Mouse (Mus musculus): Measurements from ENCODE around the gene Chn2.

Gene Chn2

DNA sequence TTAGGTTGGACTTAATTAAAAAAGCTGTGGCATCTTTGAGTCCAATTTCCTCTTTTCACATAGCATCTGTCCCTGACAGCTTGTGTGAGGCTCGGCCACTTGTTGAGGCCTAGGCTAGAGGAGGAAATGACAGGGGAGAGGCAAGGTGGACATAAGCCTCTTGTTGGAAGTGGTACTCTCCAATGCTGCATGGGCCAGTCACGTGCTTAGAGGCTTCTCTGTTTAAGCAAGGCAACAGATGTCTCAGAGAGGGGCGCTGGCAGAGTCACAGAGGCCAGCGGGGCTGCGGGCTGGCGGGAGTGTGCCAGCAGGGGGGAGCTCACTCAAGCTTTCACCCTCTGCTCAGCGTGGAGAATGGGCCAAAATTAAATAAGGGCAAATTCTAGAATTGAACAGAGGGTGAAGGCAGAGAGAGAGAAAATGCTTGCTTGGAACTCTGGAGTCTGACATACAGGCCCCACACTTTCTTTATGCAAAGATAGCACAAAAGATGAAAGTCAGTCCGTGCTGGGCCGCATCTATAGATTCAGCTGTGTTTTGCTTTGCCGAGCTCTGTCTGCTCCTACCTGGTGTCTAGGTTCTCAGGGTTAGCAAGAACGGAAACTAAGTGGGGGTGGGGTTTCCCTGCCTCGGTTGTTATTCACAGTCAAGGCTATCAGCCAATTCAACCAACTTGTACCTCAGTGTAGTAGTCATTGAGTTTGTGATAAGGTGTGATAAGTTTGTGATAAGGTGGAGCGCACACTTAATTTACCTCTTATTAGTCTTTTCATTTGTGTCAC lies 80.7 kb downstream of the Chn2 start:
- DNase-seq: no peak

DNA sequence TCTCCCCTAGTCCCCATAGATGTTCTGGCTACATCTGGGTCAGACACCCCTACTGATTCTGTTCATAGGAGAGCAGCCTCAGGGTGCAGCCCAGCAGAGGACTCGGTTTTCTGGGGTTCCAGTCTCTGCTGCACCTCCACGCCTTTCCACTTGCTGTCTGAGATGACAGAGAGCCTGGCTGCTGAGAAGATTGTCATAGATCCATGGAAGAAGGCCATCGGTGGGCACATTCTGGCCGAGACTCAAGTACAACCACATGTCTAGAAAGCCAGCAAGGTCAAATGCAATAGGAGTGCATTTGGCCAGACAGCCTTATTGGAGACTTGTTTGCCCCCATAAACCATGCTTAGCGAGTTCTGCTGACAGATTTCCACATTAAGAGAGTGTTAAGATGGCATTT lies 81.5 kb downstream of the Chn2 start:
- no peak for DNase-seq

DNA sequence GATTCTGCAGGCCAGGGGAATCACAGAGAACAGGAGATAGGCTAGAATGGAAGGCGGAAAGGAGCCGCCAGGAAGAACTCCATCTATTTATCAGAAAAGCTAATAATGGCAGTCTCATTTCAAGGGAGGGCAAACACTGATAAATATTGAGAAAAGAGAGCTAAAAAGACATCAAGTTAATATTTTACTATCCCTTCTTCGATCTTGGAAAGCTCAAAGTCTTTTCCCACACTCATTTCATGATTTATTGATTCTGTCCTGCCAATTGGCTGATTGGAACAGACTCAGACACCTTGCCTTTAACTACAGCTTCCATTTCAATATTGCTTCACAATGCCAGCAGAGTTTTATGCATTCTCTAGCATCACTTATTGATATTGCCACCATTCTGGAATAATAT lies 85.2 kb downstream of the Chn2 start:
- DNase-seq: no peak

DNA sequence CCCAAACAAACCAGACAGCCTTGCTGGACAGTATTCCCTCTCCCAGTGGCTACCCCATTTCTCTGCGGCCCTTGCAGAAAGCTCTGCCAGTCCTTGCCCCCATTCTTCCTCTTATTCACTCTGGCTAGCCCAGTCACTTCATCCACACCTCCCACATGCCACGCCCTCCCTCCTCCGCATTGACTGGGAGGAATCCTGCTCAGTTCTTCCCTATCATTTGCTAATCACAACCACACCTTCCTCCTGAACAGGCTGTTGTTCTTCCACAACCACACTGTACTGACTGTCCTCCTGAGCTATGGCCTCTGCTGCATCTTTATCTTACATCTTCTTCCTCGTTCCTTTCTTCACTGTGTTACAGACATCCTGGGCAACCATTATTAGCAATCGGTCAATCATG lies 86.2 kb downstream of the Chn2 start:
- no peak for DNase-seq

DNA sequence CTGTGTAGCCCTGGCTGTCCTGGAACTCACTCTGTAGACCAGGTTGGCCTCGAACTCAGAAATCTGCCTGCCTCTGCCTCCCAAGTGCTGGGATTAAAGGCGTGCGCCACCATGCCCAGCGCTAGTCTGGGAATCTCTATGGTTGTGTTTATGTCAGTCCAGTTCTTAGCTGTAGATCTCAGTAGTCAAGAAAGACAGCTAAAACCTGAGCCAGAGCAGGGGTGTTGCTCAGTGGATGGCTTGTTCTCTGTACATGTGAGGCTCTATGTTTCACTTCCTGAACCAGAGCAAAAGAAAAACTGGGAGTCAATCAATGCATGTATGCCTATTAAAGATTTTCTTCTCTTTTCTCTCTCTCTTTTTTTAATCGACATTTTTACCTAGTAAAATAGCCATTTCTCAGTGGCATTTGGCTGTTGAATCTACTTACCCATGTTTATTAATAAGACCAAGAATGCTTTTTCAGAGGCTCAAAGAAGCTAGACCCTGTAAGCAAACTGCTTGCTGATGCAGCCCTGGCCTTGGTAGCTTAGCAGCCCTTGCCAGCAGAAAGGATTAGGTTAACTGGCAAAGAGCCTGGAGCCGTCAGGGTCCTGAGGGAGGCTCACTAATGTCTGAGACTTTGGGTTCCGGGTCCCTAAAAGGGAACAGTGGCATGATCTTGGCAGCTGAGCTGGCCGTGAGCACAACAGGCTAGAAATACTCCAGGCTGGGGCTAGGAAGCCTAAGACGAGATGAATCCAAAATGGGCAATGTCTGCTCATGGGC lies 87.1 kb downstream of the Chn2 start:
- no peak for DNase-seq

DNA sequence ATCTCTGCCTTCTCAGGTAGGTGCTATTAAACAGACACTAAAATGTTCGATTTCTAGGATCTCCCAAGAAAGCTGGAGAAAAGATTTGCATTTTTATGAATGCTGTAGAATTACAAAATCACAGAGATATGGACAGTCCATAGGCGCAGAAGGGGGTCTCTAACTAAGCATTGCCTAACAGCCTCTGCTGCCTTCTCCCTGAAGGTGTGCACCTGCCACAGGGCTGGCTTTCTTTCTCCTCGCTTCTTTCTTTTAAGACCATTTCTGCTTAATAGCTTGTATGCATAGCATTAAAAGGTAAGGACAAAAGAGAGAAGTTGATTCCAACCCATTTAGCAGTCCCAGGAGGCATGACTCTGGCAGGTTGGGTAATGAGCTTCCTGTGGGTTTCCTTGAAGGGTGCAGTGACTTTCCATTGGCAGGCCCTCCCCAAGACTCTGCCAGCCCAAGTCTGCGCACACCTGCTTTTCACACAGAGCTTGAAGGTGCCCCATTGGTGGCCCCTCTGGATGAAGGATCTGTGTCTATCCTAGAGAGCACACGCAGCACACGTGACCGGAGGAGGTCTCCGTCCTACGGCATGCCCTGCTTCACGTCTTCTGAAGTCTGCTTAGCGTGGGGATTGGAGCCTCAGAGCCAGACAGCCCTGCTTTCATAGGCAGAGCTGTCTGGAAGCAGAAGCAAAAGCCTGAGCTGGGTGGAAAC lies 87.8 kb downstream of the Chn2 start:
- no peak for DNase-seq

DNA sequence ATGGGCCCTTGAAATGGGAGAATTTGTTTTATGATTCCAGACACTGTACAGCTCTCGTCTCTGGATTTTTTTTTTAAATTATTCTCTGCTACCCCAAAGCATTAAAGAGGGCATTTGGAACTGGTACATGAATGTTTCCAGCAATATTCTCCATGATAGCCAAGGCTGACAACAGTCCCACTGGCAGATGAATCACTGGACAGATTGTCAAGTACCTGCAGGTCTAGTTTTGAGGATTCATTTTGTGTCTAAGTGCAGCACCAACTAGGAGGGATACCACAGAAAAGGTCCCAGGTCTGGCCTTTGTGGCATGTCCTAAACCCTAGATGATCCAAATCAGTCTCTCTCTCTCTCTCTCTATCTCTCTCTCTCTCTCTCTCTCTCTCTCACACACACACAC lies 89.3 kb downstream of the Chn2 start:
- DNase-seq: no peak

DNA sequence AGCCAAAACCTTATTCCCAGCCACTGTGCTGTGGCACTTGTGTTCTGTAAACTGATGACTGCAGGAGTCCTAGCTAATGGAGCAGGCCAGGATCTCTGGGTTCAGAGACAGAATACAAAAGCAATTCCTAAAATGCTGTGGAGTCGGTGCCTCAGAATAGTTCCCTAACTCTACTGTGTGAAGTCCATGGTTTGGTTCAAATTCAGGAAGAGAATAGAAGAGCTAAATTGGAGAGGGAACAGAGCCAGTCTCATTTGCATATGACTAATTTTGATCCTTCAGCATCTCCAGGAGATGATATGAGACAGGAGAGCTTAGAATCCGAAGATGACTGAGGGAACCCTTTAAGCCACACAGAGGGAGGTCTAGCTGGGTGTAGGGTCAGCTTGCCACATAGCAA lies 90.2 kb downstream of the Chn2 start:
- no peak for DNase-seq

DNA sequence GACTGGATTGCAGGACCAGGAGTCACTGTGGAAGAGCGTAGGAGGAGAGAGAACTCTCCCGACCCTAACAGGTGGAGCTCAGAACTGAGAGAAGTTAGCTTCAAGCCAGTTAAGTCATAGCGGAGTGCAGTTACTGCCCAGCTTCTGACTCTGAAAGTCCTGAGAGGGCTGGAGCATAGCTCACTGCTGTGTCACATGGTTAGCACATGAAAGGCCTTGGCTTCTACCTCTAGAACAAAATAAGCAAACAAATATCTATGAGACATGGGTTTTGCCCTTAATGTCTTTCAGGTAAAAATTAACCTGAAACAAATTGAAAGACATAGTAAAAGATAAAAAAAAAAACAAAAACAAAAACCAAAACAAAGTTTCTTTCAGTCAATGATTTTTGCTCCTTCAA lies 91.5 kb downstream of the Chn2 start:
- DNase-seq: no peak

DNA sequence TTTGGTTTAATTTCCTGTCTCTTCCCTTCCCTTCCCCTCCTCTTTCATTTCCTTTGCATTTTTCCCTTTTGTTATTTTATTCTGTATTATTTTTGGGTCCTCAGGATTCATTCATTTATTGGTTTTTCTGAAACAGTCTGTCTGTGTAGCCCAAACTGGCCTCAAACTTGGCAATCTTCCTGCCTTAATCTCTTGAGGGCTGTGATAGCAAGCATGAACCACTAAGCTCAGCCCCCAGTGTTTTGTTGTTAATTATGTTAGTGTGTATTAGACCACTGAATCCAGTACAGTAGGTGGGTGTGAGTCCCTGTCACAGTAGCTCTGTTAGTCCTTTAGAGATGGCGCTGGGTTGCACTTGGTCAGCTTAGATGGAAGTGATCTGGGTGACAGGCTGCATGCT lies 93.2 kb downstream of the Chn2 start:
- DNase-seq: no peak

DNA sequence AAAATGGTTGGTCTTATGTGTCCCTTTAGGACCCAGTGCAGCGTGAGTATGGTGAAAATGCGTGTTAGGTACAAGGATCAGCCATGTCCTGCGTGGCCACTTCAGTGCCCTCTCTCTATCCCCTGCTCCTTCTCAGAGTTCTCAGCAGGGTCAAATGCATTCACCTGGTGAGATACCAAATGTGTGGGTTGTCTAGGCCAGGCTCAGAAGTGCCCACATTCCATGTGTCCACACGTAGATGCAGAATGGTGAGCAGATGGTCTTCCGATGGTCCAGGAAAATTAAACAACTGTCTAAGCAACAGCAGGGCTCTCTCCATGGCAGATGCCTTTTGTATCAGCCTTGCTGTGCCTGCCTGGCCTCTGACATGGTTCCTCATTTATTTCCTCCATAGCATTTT lies 93.9 kb downstream of the Chn2 start:
- DNase-seq: no peak

DNA sequence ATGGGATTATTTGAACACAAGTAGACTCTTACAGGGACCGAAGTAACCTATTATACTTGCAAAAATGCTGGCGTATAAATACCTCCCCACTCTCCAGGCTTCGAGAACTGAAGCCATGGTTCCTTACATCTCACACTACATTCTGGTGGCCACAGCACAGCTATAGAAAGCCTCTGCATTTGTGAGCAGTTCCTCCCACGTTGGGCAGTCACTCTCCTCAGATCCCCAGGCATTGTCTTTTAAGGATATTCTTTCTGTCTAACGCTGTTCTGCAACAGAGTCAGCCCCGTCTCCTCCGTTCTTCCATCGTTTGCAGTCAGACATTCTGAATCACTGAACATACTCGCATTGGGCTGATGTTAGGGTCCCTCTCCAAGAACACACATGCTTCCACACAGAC lies 98.8 kb downstream of the Chn2 start:
- DNase-seq: no peak

DNA sequence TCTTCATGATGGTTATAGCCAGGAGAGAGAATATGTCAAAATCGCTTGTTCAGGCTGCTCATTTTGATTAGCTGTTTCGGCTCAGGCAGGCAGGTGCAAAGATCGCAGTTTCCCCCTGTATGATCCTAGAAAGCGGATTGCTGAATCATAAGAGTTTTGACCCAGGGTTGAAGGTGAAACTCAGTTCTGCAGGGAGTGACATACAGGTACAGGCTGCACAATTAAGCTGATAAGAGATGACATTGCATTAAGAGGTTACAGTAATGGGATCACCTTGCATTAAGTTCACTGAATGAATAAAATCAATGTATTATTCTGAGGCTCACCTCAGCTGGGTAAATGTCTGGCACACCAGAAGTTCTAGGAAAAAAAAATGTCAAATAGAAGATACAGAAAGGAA lies 101.1 kb downstream of the Chn2 start:
- DNase-seq: no peak

DNA sequence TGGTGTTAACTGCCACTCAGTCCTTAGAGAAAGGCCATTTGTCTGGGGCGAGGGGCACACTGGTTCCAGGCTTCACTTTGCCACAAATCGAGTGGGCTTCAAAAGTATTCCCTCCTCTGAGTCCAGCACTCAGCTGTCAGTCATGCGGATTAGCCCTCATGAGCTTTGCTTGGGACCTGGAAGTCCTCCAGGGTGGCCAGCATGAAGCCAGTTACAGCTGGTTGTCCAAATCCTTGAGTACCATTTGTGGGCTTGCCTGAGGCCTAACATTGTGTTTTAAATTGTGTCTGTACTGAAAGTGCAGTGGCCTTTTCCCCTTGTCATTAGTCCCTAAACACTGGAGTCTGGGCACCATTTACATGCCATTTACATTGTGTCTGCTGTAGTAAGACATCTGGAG lies 101.8 kb downstream of the Chn2 start:
- no peak for DNase-seq

DNA sequence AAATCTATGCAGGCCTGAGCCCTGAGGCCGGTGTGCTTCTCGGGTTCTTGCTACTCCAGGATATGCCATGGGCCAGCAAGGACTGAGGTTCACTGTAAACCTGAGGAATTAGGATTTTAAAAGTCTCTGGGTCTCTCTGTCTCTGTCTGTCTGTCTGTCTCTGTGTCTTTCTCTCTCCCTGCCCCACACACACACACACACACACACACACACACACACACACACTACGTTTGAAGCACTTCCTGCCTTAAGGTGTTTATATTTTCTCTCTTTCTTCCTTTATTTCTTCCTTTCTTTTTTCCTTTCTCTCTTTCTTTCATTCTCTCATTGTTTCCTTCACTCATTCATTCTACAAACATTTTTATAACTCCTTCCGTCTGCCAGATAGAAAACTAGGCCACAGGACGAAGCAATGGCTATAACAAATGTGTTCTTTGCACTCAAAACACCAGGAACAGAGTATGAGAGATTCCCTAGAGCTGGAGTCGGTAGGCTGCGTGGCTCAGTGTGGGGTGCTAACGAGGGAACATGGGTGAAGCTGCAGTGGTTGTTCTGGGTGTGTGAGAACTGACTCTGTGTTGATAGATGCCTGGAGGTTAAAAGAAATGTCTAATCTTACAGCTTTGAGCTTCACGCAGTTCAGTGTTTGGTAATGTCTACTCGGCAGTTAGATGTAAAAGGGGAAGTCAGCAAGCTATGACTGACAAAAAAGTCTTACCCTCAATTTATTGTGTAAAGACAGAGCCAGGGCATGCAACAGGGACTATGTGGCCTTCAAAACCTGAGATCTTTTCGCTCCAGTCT lies 103.7 kb downstream of the Chn2 start:
- DNase-seq: no peak

DNA sequence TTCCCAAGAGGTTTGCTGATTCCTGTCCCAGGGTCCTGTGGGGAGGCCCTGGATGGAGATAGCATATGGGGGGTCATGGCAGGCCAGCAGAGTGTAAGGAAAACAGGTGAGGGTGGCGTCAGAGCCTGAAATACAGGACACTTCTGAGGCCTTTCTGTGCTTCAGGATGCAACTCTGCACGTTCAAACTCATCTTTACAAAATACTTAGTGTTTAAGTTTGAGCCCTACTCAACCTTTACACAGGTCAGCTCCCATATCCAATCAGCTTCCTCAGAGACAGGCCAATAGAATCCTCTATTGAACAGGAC lies 104.3 kb downstream of the Chn2 start:
- no peak for DNase-seq

DNA sequence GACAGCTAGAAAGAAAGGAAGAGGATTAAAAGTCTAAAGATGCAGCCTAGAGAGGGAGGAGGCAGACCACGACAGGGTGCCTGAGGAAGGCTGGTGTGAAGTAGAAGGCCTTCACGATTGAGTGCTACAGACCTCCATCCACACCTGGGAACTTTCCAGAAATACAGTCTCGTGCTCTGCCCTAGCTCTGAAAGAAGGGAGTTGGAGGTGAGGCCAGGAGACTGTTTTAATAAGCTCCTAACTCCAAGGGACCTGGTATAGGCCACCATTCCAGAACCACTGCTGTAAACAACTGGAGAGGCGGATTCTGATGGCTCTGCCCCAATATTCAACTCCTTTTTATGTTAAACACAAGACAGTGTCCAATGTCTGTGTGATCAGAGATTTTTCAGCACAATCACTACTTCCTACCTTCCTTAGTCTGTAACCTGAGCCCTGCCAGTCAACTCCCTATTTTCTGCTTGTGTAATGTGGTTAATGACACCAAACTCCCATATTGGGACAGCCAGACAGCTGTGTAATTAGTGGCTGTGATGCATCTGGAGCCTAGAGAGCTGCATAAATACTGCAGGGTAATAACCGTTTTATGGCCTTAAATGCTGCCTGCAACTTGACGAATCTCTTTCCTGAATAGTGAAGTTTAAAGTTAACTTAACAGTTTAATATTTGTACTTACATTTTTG lies 109.6 kb downstream of the Chn2 start:
- no peak for DNase-seq

DNA sequence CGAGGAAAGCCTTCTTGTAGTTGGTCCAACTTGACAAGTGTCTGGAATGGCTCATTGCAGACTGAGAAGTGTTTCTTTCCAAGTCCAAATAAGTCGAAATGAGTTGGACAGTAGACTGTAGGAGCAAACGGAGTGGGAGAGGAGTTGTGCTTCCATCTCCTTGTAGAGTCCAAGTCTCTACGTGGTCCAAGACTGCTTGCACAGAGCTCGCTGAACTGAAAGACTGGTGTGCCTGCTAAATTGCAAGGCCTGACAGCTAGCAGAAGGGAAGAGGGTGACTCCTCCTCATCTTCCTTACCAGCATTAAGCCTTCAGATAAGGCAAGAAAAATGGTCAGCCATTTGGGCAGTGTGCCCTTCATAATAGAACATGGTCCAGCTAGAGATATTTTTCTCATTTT lies 111.5 kb downstream of the Chn2 start:
- no peak for DNase-seq

DNA sequence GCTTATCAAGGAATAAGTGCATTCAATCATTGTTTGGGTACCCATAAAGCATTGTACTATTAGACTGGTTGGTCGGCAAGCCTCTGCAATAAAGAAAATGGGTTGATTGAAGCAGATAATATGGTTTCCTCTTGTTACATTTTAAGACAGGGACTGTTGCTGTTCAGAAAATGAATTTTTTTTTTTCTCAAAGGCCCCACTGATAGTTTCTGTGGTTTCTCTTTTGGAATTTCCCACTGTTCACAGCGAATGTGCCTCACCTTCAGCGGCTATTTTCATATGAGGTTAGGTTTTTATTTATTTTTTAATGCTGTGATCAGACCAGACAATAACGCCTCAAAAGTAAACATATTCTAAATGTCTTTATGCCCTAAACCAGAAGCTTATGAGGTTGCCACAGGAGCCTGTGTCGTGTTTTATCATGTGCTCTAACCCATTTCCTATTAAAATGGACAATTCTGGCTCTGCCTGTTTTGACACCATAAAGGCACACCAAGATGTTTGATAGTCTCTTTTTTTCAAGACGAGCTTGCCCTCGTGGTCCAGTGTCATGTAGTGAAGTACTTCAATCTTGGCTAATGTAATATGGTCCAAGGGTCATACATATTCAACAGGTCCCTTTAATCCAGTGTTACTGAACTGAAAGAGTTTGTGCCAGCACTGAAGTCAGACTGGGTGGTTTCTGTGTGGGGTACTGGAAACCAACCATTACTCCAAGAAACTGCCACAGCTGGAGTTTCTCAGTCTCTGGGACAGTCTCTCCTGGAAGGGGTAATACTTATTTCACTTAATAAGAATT lies 112.3 kb downstream of the Chn2 start:
- DNase-seq: no peak

DNA sequence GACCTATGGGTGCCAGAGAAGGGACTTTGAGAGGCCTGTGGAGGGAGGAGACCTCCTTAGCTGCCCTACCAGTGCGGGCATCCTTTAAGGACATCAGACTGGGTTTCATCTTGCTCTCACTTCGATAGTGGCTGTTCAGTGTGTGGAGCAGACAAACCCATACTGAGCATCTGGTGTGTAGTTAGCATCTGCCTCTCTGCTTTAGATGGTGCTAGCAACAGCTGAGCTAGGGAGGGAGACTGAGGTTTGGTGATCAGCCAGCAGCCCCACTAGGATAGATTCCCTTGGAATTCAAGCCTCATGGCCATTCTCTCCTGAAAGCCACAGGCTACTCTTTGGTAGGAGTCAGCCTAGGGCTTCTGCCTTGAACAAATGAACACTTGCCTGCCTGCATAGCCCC lies 117.7 kb downstream of the Chn2 start:
- no peak for DNase-seq

DNA sequence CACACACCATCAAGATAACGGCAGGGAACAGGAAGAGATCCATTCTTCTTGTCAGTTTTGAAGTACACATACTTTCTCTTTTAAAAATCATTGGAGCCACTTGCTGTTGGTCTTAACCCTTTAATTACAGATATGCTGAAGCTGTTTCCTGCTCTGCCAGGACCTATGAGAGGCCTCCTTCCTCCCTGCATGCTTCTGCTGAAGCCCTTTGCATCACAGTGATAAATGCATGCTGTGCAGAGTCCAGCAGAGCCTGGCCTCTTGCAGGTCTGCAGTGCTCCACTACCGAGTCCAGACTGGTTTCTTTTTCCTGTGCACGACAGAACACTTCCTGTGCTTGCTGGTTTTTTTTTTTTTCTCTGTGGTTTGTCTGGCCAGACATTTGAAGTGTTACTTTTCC lies 119.0 kb downstream of the Chn2 start:
- peak; percentile 21 to 38 for DNase-seq

DNA sequence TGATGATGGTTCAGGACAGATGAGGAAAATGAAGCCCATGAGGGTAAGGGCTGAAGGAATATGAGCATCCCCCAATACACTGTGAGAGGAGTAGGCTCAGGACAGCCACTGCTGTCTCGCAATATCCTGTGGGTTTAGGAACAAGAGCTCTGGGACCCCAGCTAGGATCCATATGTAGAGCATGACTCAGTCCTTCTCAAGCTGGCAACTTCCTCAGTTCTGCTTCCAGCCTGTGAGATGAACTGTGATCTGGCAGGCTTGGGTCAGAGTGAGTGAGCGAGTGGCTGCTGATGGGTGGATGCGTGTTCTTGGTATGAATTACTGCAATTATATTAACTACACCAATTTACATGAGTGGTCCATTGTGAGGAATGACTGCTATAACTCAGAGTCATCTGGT lies 121.3 kb downstream of the Chn2 start:
- DNase-seq: no peak

Data from lung, postnatal 4 days (tissue).